Mouse (Mus musculus): ENCODE measurements at regions not wholly inside any gene's neighbourhood (a gene's known extent, or its start where the extent isn't known, plus 50 kb on each side); places are given as distances from the start of the nearest gene placed in this dataset.
A peak's percentile ranks its signal among the peaks of the same experiment; 100 is the strongest.

- no peaks in the 10 kb centered on the region for H3K36me3 ChIP-seq (ENCODE audit: control insufficient read depth, insufficient read depth, low read length)
- no peak overlapping the region for H3K4me3 ChIP-seq (ENCODE audit: low read depth, low read length)
- H3K4me1 ChIP-seq (ENCODE audit: control insufficient read depth, insufficient read depth, low read length): no peaks in the 10 kb centered on the region
- no peaks in the 10 kb centered on the region for H3K27me3 ChIP-seq (ENCODE audit: control insufficient read depth, insufficient read depth, low read length)
- H3K9ac ChIP-seq (replicated peaks; ENCODE audit: low read depth, low read length): no peak overlapping the region
- no peak overlapping the region for H3K4me2 ChIP-seq (ENCODE audit: low read depth, low read length)
- no peak overlapping the region for H3K27ac ChIP-seq (ENCODE audit: low read depth, low read length)
- no peaks in the 10 kb centered on the region for H3K9me3 ChIP-seq (ENCODE audit: control insufficient read depth, low read length)
- ATAC-seq (ENCODE audit: low read depth): peak; percentile 49; the same call in 1 of the 2 replicates
These were observed 101.5 kb upstream of the Cypt1 start for GRCm38 (mm10) chrX:16421159-16421558.

DNA sequence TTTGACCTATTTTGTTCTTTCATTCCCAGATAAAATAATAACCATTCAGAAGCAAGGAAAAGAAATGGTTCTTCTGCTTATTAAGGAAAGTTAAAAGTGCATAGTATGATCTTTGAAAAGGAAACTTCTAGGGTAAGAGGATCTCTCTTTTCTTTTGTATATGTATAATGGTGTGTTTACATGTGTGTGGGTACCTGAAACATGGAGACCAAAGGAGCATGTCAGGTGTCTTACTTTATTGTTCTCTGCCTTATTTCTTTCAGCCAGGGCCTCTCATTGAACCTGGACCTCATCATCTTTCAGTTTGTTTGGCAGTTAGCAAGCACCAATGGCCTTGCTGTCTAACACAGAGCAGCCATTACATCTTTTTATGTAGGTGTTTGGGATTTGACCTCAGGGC lies 101.0 kb upstream of the Cypt1 start:
- Histone ChIP-seq H3K9ac (replicated peaks; ENCODE audit: low read depth, low read length) (no peak overlapping the region), H3K9me3 (ENCODE audit: control insufficient read depth, low read length) (no peaks in the 10 kb centered on the region), H3K4me1 (ENCODE audit: control insufficient read depth, insufficient read depth, low read length) (no peaks in the 10 kb centered on the region), H3K4me3 (ENCODE audit: low read depth, low read length) (no peak overlapping the region), H3K27ac (ENCODE audit: low read depth, low read length) (no peak overlapping the region), H3K27me3 (ENCODE audit: control insufficient read depth, insufficient read depth, low read length) (no peaks in the 10 kb centered on the region), H3K36me3 (ENCODE audit: control insufficient read depth, insufficient read depth, low read length) (no peaks in the 10 kb centered on the region), H3K4me2 (ENCODE audit: low read depth, low read length) (no peak overlapping the region)
- no peak for ATAC-seq (ENCODE audit: low read depth)

- Histone ChIP-seq H3K9me3 (ENCODE audit: control insufficient read depth, low read length) (no peaks in the 10 kb centered on the region), H3K27ac (ENCODE audit: low read depth, low read length) (no peak overlapping the region), H3K4me2 (ENCODE audit: low read depth, low read length) (no peak overlapping the region), H3K36me3 (ENCODE audit: control insufficient read depth, insufficient read depth, low read length) (no peaks in the 10 kb centered on the region), H3K4me1 (ENCODE audit: control insufficient read depth, insufficient read depth, low read length) (no peaks in the 10 kb centered on the region), H3K4me3 (ENCODE audit: low read depth, low read length) (no peak overlapping the region), H3K27me3 (ENCODE audit: control insufficient read depth, insufficient read depth, low read length) (no peaks in the 10 kb centered on the region), H3K9ac (replicated peaks; ENCODE audit: low read depth, low read length) (no peak overlapping the region)
- no peak for ATAC-seq (ENCODE audit: low read depth)
- WGBS: 96% methylated on average over 1 of the region's 1 CpGs
These were observed 84.6 kb upstream of the Cypt1 start for GRCm38 (mm10) chrX:16438088-16438487.

GRCm38 (mm10) chrX:16450496-16451078 lies 72.1 kb upstream of the Cypt1 start:
- Histone ChIP-seq H3K9me3 (ENCODE audit: control insufficient read depth, low read length) (no peaks in the 10 kb centered on the region), H3K4me2 (ENCODE audit: low read depth, low read length) (no peak overlapping the region), H3K27ac (ENCODE audit: low read depth, low read length) (no peak overlapping the region), H3K9ac (replicated peaks; ENCODE audit: low read depth, low read length) (no peak overlapping the region), H3K27me3 (ENCODE audit: control insufficient read depth, insufficient read depth, low read length) (no peaks in the 10 kb centered on the region), H3K4me3 (ENCODE audit: low read depth, low read length) (no peak overlapping the region), H3K36me3 (ENCODE audit: control insufficient read depth, insufficient read depth, low read length) (no peaks in the 10 kb centered on the region), H3K4me1 (ENCODE audit: control insufficient read depth, insufficient read depth, low read length) (no peaks in the 10 kb centered on the region)
- 8% methylated on average over 2 of the region's 2 CpGs for WGBS
- peak; percentile 82 for ATAC-seq (ENCODE audit: low read depth)
